Mouse (Mus musculus) forebrain, embryonic 15.5 days (tissue): ENCODE measurements at regions not wholly inside any gene's neighbourhood (a gene's known extent, or its start where the extent isn't known, plus 50 kb on each side); places are given as distances from the start of the nearest gene placed in this dataset.

ENCODE experiments used
- ATAC-seq: fragments of 200-750 bp; cut with Nextera tagmentation; replicated peaks from 2 replicates; pipeline ENCODE4 v1.8.0; 2017; ENCODE audit warnings: mild to moderate bottlenecking, moderate TSS enrichment, moderate library complexity
- H3K27ac ChIP-seq: fragments of 300-500 bp; sonication (generic); replicated peaks from 2 replicates; pipeline ENCODE4 v1.5.1; 2015; ENCODE audit warnings: mild to moderate bottlenecking, inconsistent platforms
- H3K27me3 ChIP-seq: fragments of 300-500 bp; sonication (generic); 2 replicates; pipeline ENCODE4 v1.6.1; 2015; ENCODE audit warnings: inconsistent platforms
- H3K36me3 ChIP-seq: fragments of 300-500 bp; sonication (generic); 2 replicates; pipeline ENCODE4 v1.6.1; 2015; ENCODE audit warnings: mild to moderate bottlenecking, inconsistent platforms
- H3K4me1 ChIP-seq: fragments of 300-500 bp; sonication (generic); 2 replicates; pipeline ENCODE4 v1.6.1; 2015; ENCODE audit warnings: inconsistent platforms
- H3K4me2 ChIP-seq: fragments of 300-500 bp; sonication (generic); replicated peaks from 2 replicates; pipeline ENCODE4 v1.6.1; 2015; ENCODE audit warnings: mild to moderate bottlenecking, inconsistent platforms
- H3K4me3 ChIP-seq: fragments of 300-500 bp; sonication (generic); 2 replicates; pipeline ENCODE4 v1.5.1; 2015; ENCODE audit warnings: mild to moderate bottlenecking, inconsistent platforms
- H3K9ac ChIP-seq: fragments of 300-500 bp; sonication (generic); replicated peaks from 2 replicates; pipeline ENCODE4 v1.6.1; 2015; ENCODE audit warnings: mild to moderate bottlenecking, inconsistent platforms
- H3K9me3 ChIP-seq: fragments of 300-500 bp; sonication (generic); 2 replicates; pipeline ENCODE4 v1.6.1; 2016; ENCODE audit warnings: inconsistent platforms
- WGBS: fragments of 180-500 bp; shearing (Covaris S2); methylation state at CpG from one replicate; pipeline ENCODE4 v1.1.7; 2015; ENCODE audit warnings: mixed read lengths; 5-methylcytosine and 5-hydroxymethylcytosine counted together

DNA sequence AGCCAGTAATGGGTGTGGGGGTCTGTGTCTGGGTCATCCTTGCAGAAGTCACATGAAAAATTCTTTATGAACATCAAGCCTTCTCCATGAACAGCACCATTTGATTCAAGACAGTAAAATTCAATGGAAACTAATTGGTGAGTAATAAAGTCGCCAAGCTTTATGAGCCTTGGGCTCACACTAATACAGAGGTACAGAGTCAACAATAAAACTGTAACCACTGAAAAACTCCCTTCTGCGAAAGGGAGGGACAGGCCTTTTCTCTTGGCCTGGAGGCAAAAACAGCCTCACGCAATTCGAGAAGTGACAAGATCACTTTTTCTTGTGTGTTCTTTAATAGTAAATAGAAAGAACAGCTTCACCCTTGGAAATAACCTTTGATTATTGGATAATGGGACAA is 200.7 kb downstream of the Lrrn1 start:
- H3K4me3 ChIP-seq = no peak overlapping the region
- H3K4me2 ChIP-seq = no peak overlapping the region
- H3K9me3 ChIP-seq = no peaks in the 10 kb centered on the region
- no peak overlapping the region for H3K27ac ChIP-seq
- no peaks in the 10 kb centered on the region for H3K4me1 ChIP-seq
- H3K9ac ChIP-seq = no peak overlapping the region
- no peaks in the 10 kb centered on the region for H3K27me3 ChIP-seq
- no peaks in the 10 kb centered on the region for H3K36me3 ChIP-seq
- WGBS = 82% methylated on average over 4 of the region's 4 CpGs
- no peak for ATAC-seq

DNA sequence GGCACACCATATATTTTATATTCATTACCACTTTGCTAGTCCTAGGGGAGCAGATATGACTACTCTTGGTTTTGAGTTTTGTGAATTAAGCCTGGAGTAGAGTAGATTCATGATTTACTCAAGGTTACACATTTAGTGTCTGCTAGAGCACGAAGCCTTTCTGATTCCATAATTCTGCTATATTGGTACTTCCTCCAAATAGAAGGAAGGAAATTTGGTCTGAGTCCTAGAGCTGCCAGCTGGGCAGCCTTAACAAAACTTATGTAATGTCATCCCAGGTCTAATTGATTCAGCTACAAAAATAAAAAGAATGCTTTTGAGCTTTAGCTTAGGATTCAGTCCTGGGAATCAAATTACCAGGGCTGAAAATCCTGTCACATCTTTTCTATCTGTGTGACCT is 205.2 kb downstream of the Lrrn1 start:
- H3K27ac ChIP-seq = no peak overlapping the region
- H3K27me3 ChIP-seq = no peaks in the 10 kb centered on the region
- no peaks in the 10 kb centered on the region for H3K9me3 ChIP-seq
- ATAC-seq = no peak
- H3K36me3 ChIP-seq = no peaks in the 10 kb centered on the region
- H3K4me2 ChIP-seq = no peak overlapping the region
- 86% methylated on average over 1 of the region's 1 CpGs for WGBS
- H3K9ac ChIP-seq = no peak overlapping the region
- H3K4me3 ChIP-seq = no peak overlapping the region
- H3K4me1 ChIP-seq = no peaks in the 10 kb centered on the region

DNA sequence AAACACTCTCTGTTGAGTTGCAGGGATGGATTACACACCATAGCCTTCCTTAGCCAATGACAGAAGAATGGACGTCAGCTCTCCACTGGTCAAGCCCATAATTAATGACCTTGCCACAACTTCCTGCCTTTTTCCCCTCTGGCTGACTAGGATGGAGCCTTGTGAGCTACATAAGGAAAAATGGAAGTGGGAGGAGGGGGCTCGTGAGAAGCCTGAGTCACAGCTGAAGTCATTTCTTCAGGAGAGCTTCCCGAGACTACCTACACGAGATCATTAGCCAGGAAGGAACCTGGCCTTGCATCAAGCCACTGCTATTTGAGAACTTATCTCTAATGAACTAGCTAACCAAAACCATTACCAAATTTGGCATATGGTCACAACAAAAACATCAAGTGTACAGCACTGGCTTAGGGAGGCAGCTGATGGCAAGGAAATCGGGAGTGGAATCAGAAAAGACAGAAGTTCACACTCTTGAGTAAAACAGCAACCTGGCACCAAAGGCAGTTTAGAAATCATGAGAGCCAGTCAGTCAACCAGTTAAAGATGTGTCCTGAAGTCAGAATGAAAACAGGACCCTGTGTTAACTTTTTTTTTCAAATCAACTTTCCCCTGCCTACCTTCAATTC is 219.7 kb downstream of the Lrrn1 start:
- no peak overlapping the region for H3K4me2 ChIP-seq
- no peaks in the 10 kb centered on the region for H3K4me1 ChIP-seq
- no peak overlapping the region for H3K4me3 ChIP-seq
- ATAC-seq = peak; percentile 43; the same call in 1 of the 2 replicates
- H3K36me3 ChIP-seq = no peaks in the 10 kb centered on the region
- no peaks in the 10 kb centered on the region for H3K27me3 ChIP-seq
- H3K27ac ChIP-seq = no peak overlapping the region
- no peak overlapping the region for H3K9ac ChIP-seq
- WGBS = 80% methylated on average over 5 of the region's 5 CpGs
- H3K9me3 ChIP-seq = no peaks in the 10 kb centered on the region

DNA sequence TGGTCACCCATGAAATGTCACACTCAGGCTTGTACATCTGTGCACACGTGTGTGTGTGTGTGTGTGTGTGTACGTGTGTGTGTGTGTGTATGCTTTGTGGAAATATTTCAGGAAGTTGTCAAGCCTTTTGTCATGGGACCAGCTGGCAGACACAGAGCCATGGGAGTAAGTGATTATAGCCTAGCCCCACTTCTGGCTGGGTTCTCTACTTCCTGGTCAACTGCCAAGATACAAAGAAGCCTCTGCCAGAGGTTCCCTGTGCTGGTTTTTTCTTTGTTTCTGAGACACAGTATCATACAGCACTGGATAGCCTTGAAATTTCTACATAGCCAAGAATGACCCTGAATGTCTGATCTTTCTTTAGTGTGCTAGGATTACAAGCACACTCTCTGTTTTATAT is 220.2 kb downstream of the Lrrn1 start:
- H3K27me3 ChIP-seq = no peaks in the 10 kb centered on the region
- 64% methylated on average over 2 of the region's 2 CpGs for WGBS
- ATAC-seq = peak; percentile 61

DNA sequence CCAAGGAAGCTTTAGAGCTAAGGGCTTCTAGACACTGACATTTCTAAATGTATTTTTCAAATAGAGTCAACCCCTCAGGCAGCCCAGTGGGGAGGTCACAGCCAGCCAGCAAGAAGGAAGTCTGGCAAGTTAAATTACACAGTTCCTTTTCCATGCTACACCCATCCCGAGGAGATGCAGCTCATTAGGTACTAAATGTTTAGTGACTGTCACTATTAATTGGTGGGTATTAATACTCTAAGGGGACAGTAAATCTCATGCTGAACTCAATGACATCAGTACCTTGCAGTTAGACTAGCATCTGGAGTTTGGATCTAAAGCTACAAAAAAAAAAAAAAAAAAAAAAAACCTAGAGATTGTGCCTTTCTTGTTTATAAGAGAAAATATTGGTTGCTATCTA is 222.6 kb downstream of the Lrrn1 start:
- ATAC-seq = no peak
- H3K27me3 ChIP-seq = no peaks in the 10 kb centered on the region
- no peaks in the 10 kb centered on the region for H3K4me1 ChIP-seq
- WGBS = 67% methylated on average over 1 of the region's 1 CpGs
- H3K36me3 ChIP-seq = no peaks in the 10 kb centered on the region
- H3K4me3 ChIP-seq = no peak overlapping the region
- no peak overlapping the region for H3K27ac ChIP-seq
- H3K9me3 ChIP-seq = no peaks in the 10 kb centered on the region
- no peak overlapping the region for H3K9ac ChIP-seq
- H3K4me2 ChIP-seq = no peak overlapping the region

More for the DNA sequence above, 220.2 kb downstream of the Lrrn1 start:
- Histone ChIP-seq H3K9ac (no peak overlapping the region), H3K27ac (no peak overlapping the region), H3K4me2 (no peak overlapping the region), H3K4me1 (no peaks in the 10 kb centered on the region), H3K9me3 (no peaks in the 10 kb centered on the region), H3K4me3 (no peak overlapping the region), H3K36me3 (no peaks in the 10 kb centered on the region)

DNA sequence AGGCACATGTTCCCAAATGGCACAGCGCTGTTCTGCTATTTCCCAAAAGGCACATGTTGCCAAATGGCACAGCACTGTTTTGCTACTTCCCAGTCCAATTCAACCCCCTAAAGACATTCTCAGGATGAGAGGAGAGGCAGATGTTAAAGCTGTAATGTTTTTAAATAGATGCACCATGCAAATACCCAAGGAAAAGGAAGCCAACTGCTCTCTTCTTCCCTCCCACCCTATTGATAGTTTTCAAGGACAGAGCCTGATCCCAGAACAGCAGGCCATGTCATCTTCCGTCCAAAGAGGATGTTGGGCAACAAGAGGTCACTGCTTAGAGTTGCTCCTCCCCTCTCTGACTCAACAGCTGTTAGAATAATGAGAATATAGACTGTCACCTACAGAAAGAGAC is 225.6 kb downstream of the Lrrn1 start:
- Histone ChIP-seq H3K27me3 (no peaks in the 10 kb centered on the region), H3K4me2 (no peak overlapping the region), H3K4me3 (no peak overlapping the region), H3K27ac (no peak overlapping the region), H3K4me1 (no peaks in the 10 kb centered on the region), H3K9ac (no peak overlapping the region), H3K9me3 (no peaks in the 10 kb centered on the region), H3K36me3 (no peaks in the 10 kb centered on the region)
- no peak for ATAC-seq
- 88% methylated on average over 2 of the region's 2 CpGs for WGBS

DNA sequence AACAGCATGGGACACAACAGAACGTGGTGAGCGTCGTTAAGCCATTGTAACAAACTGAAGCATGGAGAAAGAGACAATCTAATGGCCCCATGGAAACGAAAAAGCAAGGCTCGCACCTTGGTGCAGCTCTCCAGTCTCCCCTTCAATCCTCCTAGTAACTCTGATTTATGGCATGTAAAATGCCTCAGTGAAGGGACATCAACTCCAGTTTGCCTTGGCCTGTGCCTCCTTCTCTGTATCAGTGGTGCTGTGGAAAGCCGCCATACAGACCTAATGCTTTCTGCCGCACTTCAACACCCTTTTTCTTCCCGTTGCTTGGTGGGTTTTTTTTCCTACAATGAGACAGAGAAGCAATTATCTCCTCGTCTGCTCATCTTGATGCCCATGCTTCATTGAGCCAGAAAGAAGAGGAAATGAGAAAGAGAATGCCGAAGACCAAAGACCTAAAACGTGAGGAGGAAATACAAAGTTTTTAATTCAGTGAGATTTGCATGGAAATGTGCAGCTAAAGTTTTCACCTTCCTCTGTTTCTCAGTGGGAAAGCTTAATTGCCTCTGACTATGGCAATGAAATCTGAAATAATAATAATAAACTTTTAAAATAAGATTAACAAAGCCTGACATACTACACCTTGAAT is 241.4 kb downstream of the Lrrn1 start:
- Histone ChIP-seq H3K4me3 (no peak overlapping the region), H3K4me1 (no peaks in the 10 kb centered on the region), H3K36me3 (no peaks in the 10 kb centered on the region), H3K4me2 (no peak overlapping the region), H3K9ac (no peak overlapping the region), H3K27me3 (no peaks in the 10 kb centered on the region), H3K9me3 (no peaks in the 10 kb centered on the region), H3K27ac (no peak overlapping the region)
- no peak for ATAC-seq
- 54% methylated on average over 11 of the region's 11 CpGs for WGBS

DNA sequence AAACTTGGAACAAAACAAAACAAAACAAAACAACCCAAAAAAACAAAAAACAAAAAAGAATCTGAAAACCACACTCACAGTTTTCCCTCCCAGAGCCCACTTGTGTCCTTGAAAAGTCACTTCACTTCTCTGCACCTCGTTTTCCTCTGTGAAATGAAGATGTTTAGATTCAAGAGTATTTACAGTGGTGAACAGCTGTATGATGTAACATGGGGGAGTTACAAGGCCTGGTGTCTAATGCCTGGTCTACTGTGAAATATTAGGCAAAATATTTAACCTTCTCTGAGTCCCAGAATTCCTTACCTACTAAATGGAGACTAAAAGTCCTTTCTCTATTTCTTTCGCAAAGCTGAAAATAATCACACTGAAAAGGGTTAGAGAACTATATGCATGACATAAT is 255.4 kb downstream of the Lrrn1 start:
- no peak overlapping the region for H3K4me3 ChIP-seq
- H3K9ac ChIP-seq = no peak overlapping the region
- H3K36me3 ChIP-seq = no peaks in the 10 kb centered on the region
- no peak overlapping the region for H3K27ac ChIP-seq
- H3K4me1 ChIP-seq = no peaks in the 10 kb centered on the region
- no peaks in the 10 kb centered on the region for H3K9me3 ChIP-seq
- WGBS = 78% methylated on average over 2 of the region's 2 CpGs
- no peak for ATAC-seq
- H3K4me2 ChIP-seq = no peak overlapping the region
- H3K27me3 ChIP-seq = no peaks in the 10 kb centered on the region

DNA sequence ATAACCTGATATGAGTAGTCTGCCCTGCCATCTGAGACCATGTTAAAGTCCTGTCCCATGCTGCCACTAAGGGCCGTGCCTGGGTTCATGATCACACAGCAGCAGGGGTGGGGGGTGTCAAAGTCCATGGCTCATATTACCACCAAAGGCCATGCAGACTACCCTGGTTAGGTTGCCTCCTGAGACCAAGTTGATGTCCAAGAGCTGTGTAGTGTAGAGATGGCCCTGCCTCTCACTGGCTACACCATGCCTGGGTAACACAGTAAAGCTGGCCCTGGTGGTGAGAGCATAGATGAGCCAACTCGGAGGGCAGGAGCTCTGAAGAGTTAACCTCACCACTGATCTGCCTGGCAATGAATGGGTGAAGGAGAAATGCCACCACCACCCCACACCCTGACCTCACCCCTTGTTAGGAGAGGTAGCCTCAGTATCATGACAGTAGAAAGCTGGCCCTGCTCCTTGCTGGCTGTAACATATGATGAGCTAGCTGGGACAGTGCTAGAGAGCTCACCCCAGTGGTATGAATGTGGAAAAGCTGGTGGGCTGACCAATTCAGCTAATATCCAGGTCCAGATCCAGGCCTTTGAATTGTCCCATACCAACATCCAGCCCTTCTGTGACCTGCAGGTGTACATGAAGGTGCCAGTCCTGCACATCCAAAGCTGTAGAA is 258.8 kb downstream of the Lrrn1 start:
- ATAC-seq = no peak
- Histone ChIP-seq H3K9me3 (no peaks in the 10 kb centered on the region), H3K4me1 (no peaks in the 10 kb centered on the region), H3K9ac (no peak overlapping the region), H3K27ac (no peak overlapping the region), H3K27me3 (no peaks in the 10 kb centered on the region), H3K4me3 (no peak overlapping the region), H3K36me3 (no peaks in the 10 kb centered on the region), H3K4me2 (no peak overlapping the region)
- 89% methylated on average over 2 of the region's 2 CpGs for WGBS

DNA sequence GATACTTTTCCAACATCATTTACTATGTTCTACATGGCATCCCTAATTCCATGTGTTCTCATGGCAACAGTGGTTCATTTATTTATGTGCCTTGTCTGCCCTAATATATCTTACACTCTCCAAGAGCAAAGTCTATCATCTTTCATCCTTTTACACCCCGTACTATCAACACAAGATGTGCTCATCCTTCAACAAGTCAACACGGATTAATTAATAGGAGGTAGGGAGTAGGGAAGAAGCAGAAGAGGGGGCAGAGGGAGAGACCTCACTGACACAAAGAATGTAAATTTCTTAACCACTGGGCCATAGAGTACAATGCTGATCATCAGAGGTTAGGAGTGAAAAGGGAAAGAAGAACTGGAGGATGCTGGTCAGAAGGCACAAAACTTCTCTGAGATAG is 267.0 kb upstream of the Setmar start:
- Histone ChIP-seq H3K9me3 (no peaks in the 10 kb centered on the region), H3K4me3 (no peak overlapping the region), H3K4me2 (no peak overlapping the region), H3K27me3 (no peaks in the 10 kb centered on the region), H3K9ac (no peak overlapping the region), H3K27ac (no peak overlapping the region), H3K36me3 (no peaks in the 10 kb centered on the region), H3K4me1 (no peaks in the 10 kb centered on the region)
- 80% methylated on average over 2 of the region's 2 CpGs for WGBS
- no peak for ATAC-seq

DNA sequence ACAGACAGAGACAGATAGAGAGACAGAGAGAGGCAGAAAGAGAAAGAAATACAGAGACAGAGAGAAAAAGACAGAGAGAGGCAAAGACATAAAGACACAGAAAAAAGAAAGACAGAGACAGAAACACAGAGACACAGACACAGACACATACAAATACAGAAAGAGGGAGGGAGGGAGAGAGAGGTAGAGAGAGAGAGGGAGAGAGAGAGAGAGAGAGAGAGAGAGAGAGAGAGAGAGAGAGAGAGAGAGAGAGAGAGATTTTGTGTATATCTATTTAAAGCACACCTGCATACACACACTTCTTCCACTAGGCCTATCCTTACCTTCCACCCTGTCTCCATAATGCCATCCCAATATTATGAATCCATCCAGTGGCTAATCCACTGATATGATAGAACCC is 261.8 kb upstream of the Setmar start:
- H3K9ac ChIP-seq = no peak overlapping the region
- H3K4me3 ChIP-seq = no peak overlapping the region
- no peaks in the 10 kb centered on the region for H3K4me1 ChIP-seq
- H3K4me2 ChIP-seq = no peak overlapping the region
- no peak overlapping the region for H3K27ac ChIP-seq
- no peaks in the 10 kb centered on the region for H3K27me3 ChIP-seq
- no peak for ATAC-seq
- no peaks in the 10 kb centered on the region for H3K36me3 ChIP-seq
- H3K9me3 ChIP-seq = no peaks in the 10 kb centered on the region
